Mouse (Mus musculus) bone marrow, adult 2 months (tissue): ENCODE measurements around the gene C3.

Experiments
- CTCF ChIP-seq: fragments of 200-500 bp; IDR thresholded peaks from 2 replicates; pipeline ENCODE4 v1.5.1; 2011; ENCODE audit warnings: low read length, control low read depth; ENCODE audit not compliant: control insufficient read depth, insufficient read depth
- POLR2A ChIP-seq: fragments of 200-500 bp; IDR thresholded peaks from 2 replicates; pipeline ENCODE4 v1.6.1; 2011; ENCODE audit warnings: low read depth, mild to moderate bottlenecking, control low read depth, low read length, borderline replicate concordance; ENCODE audit not compliant: control insufficient read depth

- TF ChIP-seq CTCF (no peak), POLR2A (no peak)
These were observed 468 bp downstream of the C3 start for GRCm38 (mm10) chr17:57227468-57227867.
